Mouse (Mus musculus) left cerebral cortex, postnatal 25 days (tissue): ENCODE measurements at regions not wholly inside any gene's neighbourhood (a gene's known extent, or its start where the extent isn't known, plus 50 kb on each side); places are given as distances from the start of the nearest gene placed in this dataset.
A peak's percentile ranks its signal among the peaks of the same experiment; 100 is the strongest.

Source experiments
- DNase-seq, 2 experiments: peaks; one replicate each; pipeline ENCODE4 v3.0.0; 2022; ENCODE audit warnings: low spot score in 2 of 2, mixed read lengths in 1 of 2
- intact Hi-C: fragments of 180-260 bp; cut with DNase I; formaldehyde crosslinking; loops from one replicate; pipeline ENCODE4 v1.15.1; 2025

DNA sequence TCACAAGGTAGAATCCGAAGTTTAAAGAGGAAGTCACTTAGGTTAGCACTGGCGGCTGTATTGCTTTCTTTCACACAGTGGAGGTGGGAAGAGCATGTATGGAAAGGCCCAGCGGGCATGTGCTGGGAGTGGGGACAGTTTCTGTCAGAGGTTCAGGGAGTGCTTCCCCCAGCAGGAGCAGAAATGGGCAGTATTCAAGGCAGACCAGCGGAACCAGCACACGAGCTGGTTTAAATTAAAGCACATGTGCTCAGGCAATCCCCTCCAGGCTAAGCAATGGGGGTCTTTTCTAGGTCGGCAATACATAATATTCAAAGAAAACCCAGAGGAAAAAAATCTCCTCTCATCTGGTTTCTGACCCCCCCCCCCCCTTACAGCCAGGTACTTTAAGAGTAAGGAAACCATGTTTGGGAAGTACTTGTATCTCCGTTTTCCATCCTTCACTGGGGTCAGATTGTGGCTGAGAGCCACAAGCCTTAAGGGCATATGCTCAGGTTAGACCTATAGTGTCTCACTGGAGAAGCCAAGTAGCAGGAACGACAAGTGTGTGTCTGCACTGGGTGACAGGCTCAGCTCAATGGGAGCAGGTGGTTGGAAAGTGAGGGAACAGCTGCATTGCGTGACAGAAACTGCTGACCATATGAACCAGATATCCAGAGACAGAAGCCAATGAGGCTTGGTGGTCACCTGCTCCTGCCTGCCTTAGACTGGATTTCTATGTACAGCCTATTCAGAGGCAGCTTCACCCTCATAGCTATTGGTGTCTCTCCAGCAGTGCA lies 111.3 kb upstream of the Mycn start:
- peak in 1 of 2 experiments; percentile 24 for DNase-seq
- intact Hi-C loops = loop anchor here (5.0 kb wide), 1 partner anchor 159 kb away; no protein-coding TSS in a partner anchor

DNA sequence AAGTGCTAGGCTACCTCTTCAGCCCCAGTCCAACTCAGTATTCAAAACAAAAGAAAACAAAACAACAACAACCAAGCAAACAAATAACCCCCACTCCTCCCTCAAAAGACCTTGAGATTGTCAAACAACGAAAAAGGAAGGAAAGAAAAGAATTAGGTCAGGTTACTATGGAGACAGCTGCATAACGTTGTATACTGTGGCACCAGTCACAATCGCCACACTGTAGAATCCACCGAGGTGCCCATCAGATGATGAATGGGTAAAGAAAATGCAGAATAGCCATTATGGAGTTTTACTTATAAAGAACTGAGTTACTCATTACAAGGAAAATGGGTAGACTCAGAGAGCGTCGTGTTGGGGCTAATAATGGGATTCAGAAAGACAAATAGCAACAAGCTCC lies 110.5 kb upstream of the Mycn start:
- DNase-seq = no peak
- intact Hi-C loops = loop anchor here (5.0 kb wide), 1 partner anchor 160 kb away; no protein-coding TSS in a partner anchor

DNA sequence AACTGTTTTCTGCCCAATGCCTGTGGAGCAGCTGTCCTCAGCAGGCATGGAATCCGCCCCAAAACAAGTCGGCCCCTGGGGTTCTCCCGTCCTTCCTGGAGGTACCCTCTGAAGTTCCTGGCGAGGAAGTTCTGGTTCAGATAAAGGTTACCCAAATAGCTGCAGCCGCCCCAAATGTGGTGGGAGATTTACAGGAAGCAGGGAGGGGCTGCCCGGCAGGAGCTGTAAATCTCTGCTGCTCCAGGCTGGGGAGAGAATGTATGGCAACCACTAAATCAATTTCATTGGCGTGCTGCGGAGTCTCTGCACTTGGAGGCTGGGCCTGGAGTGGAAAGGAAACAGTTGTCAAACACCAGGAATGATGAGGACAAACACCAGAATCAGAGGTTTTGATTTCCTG lies 107.9 kb upstream of the Mycn start:
- intact Hi-C loops = loop anchor here (5.0 kb wide), 1 partner anchor 163 kb away; no protein-coding TSS in a partner anchor
- no peak for DNase-seq

DNA sequence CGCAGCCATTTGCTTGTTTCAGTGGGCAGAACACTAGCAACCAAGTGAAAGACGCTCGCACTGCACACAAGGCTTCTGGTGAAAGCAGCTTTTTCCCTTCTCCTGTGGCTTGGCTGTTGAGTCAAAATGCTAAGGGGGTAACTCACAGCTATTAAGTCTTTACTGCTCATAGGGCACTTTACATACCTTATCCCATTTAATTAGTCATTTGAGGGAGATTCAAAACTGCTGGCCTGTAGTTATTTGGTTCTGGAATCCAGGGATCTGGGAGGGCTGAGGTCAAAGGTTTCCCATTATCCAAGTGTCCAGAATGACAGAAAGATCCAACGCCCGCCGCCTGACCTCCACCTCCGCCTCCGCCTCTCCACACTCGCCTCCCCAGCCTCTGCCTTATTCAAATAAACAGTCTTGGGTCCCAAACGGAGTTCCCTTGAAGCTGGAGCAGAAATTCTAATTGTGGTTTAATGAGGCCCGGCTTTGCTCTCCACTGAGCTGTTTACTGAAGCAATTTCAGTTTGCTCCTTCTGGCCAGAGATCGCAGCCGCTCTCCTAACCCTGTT lies 106.5 kb upstream of the Mycn start:
- DNase-seq = no peak

DNA sequence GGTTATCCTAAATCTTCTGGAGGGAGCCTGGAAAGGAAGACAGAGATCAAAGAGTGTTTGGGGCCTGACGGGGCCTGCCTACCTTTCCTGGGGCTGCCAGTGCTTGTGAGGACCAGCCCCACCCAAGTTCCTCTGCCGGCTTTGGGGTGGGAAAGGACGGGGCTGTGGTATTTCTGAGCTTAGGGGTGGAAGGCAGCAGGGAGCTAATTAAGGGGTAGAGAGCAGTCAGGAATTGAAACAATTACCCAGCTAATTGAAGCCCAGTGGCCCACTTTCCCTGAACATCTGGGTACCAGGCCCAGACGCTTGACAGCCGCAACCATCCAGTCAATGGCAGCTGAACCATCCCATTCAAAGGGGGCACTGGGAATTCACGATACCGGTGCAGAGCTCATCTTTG lies 101.2 kb upstream of the Mycn start:
- intact Hi-C loops = no loop called here

More for the DNA sequence above, 106.5 kb upstream of the Mycn start:
- intact Hi-C loops = no loop called here

DNA sequence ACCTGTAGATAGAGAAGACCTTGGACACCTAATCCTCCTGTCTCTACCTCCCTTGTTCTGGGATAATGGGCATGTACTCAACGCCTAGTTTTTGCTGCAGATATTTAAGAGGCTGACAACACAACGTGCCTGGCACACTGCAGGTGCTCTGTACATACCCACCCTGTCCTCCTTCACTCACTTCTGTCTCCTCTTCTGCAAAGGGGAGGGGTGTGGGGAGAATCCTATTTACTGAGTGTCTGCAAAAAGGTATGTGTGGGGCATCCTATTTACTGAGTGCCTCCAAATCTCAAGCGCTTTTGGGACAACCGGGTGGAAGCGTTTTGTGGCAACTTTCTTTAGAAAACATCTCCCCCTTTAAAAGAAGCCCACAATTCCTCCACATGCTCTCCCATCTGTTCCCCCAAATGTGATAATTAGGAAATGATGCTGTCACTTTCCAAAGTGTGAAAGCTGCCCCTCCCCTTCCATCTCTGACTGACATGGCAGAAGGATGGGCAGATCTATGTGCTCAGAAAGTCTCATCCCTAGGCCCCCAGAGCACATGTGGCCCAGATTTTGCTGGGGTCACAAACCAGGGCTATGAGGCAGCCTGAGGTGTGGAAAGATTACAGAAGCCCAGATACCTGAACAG lies 93.5 kb upstream of the Mycn start:
- peak; percentile 16 to 20 for DNase-seq
- intact Hi-C loops = loop anchor here (5.0 kb wide), 1 partner anchor 177 kb away; no protein-coding TSS in a partner anchor

More for the DNA sequence above, 101.2 kb upstream of the Mycn start:
- no peak for DNase-seq

DNA sequence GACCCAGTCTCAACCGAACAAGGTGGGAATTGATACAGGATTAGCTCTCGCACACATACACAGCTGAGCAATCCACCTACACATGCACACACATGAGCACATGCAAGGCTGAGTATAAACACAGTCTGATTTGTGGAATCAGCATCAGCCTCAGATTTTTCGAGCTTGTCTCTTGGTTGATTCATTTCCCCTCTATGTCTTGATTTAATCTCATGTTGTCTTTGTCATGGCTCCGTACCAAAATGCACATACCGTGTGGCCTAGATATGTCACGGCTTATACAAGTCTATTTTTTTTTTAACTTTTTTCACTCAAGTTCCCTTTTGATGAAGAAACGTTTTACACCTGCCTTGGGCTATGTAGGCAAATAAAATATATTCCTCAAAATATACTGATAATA lies 88.6 kb upstream of the Mycn start:
- intact Hi-C loops = no loop called here
- no peak for DNase-seq

DNA sequence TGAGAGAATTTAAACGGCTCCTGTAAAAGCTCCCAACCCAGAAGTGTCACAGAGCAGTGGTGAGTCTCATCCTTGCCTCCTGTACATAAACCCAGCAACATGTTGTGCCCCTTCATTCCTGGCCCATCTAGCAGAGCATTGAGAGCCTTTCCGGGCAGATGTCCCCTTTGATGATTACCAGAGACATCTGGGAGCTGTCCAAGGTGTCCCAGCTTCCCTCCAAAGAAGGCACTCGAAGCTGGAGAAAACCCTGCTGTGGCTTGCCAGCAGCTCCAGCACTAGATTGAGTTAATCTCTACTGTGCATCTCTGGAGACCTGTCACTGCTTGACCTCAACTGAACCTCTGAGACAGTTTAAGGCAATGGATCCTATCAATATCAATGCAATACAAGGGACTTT lies 86.4 kb upstream of the Mycn start:
- intact Hi-C loops = no loop called here
- DNase-seq = no peak

DNA sequence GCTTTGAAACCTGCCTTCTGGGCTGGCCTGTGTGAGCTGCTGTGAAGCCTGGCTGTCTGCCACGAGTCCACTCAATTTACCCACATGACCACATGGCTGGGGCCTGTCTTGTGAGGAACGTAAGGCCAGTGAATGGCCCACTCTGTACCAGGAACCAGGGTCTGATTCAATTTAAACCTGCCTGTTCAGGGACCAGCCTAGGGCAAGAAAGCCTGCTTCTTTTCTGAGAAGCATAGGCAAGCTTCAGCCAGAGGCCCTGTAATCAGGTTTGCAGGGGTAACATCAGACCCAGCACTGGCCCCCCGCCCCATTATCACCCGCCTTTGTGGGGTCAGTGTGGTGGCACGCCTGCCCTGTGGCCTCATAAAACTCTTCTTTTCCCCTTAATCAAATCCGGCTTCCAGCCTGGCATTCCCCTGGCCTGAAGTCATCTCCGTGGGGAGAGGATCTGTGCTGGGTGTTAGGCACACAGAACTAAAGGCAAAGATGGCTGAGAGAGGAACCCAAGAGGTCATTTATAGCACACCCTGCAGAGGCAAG lies 84.4 kb upstream of the Mycn start:
- intact Hi-C loops = no loop called here
- no peak for DNase-seq

DNA sequence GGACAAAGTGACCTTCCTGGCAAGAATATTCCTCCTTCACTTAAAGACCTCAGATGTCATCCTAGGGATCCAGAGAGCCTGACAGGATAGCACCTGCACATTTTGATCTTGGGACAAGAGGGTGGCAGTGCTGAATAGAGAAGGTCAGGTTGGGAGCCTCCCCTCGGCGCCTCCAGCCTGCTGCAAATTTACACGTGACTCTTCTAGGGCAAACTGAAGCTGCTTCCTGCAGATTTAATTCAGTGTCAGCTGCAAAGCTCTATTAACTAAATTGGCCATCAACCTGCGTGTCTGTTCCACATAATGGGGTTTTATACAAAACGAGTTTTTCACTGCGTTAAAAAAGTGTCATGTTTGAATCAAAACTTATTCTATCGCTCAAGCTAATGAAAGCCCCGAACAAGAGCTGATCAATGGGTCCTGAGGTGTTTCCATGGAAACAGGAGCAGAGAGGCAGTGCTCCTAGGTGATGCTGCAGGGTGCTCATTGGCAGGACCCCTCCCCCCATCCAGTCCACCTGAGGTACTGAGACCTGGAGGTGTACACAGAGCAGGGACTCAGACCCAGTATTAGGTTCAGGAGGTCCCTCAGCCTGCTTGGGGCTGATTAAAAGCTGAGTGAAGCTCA lies 82.6 kb upstream of the Mycn start:
- intact Hi-C loops = no loop called here
- DNase-seq = no peak

DNA sequence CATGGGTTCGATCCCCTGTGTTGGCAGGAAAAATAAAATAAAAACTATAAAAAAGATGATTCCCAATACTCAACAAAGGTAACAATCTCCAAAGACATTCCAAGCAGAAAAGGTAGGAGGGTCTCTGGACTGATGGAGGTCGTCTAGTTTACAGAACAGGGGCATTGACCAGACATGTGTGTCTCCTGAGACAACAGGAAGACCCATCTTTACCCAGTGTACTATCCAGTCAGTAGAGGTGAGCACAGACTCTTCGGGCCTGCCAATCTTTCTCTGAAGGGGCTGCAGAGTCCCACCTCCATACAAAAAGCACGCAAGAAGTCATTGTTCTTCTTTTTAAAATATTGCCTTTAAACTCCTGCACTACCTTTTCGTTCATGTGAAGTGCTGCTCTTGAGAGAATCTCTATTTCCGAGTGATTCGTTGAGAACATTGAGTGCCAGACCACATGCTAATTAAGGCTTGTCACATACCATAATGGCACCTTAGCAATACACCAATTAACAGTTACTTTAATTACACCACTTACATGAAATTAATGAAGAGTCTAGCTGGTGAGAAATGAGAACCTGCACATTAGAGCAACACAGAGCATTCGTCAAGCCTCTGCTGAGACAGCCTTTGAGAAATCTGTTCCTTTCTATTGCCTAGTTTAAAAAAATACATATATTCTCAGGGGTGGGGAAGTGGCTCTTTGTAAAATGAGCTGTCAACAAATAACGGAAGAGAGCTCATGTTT lies 69.5 kb upstream of the Mycn start:
- intact Hi-C loops = no loop called here
- DNase-seq = no peak

DNA sequence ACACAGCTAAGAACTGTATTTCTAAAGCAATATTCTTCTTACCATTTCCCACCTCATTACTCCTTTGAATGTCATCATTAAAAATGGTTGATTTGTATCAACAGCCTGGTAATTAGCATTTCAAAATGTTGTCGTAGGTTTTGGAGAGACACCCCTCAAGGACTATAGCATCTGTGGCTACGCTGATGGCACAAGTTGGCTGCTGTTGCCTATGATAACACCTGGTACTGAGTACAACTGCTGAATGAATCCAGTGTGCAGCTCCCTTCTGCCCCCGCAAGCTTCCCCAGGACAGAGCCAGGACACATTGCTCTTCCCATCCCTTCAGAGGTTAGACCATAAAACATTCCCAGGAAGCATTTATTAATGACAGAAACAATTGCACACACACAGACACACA lies 68.7 kb upstream of the Mycn start:
- intact Hi-C loops = no loop called here
- DNase-seq = no peak

DNA sequence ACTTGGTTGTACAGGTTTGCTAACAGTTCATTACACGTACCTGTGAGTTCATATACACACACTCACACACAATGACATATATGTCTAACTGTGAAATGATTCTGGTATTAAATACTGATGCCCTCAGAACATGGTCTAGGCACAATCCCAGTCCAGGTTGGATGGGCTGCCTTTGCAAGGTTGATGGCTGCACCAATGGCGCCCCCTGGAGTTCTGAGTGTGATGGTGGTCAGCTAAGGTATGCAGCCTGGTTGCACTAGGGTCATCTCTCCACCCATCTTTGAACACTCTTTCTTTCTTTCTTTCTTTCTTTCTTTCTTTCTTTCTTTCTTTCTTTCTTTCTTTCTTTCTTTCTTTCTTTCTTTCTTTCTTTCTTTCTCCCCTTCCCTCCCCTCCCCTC lies 67.8 kb upstream of the Mycn start:
- intact Hi-C loops = no loop called here
- no peak for DNase-seq

DNA sequence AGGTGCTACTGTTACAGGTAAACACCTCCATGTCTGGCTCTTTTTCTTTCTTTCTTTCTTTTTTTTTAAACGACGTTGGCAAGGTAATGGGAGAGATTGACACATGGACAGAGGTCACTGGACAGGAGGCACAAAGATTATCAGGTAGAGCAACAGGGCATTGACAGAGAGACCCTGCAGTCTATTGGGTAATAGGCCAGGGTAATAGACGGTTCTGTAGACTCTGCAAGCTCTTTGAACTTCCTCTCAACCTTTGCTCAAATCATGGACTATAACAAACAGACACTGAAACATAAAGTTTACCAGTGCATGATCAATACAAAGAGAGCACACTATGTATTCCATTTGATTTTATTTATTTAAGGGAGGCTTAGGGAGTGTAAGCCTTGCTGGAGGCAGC lies 61.0 kb upstream of the Mycn start:
- DNase-seq = no peak
- intact Hi-C loops = no loop called here

DNA sequence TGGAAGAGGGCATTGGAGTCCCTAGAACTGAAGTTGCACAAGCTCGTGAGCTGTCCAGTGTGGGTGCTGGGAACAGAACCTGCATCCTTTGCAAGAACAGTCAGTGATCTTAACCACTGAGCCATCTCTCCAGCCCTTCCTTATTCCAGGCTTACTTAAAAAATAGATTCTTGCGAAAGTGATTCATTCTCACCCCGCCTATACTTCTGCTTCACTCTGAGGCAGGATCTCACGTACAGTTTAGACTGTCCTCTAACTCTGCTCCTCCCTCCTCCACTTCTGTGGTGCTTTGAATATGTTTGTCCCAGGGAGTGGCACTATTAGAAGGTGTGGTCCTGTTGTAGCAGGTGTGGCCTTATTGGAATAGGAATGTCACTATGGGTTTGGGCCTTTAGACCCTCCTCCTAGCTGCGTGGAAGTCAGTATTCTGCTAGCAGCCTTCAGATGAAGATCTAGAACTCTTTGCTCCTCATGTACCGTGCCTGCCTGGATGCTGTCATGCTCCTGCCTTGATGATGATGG lies 60.4 kb upstream of the Mycn start:
- peak in 1 of 2 experiments; percentile 54 for DNase-seq
- intact Hi-C loops = no loop called here

DNA sequence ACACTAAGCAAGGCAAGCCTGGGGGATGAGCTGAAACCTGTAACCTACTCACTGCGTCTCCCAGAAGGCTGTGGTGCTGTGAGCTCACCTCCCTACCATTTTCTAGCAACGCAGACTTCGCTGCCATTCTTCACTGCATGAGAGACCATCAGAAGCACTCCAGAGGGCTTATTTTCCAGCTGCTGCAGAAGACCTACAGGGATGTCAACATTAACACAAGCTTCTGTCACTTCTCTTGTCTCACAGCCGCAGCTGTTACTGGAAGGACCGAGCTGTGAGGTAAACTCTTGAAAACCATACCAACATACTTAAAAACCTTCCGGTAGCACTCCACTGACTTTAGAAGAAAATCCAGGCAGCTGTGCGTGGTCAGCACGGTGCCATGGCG lies 54.3 kb upstream of the Mycn start:
- no peak for DNase-seq
- intact Hi-C loops = no loop called here

DNA sequence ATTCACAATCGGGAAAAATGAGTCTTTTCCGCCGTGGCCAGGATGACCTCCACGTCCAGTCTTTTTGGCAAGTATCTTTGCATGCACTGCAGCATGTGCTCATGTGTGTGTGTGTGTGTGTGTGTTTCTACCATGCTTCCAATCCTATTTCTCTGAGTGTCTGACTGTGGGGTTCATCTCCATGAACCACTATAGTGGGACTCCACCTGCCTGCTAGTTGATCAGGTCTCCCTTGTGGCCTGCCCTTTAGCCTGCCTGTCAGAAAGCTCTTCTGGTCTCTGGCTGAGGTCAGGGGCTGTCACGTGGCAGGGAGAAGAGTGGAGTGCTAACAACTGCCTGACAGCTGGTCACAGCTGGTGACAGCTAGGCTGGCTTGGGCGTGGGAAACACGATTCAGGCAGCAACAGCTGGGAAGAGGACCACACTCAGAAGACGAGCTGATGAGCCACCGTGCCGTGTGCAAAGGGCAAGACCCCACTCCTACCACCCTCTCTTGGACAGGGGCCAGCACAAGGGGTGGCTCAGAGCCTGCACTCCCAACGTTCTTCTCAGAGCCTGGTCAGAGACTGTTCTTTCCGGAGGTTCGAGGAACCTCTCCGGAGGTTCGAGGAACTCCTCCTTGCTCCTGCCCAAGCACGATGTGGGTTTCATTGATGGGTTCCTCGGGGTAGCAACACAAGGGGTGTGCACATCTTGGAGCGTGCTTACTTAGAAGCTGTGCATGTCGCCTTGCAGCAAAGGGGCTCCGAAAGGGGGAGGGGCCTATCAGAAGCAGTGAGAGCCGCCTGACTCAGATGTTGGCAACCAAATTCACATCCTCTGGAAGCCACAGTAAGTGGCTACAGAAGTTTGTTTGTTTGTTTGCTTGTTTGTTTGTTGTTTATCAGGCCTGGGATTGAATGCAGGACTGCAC lies 53.6 kb upstream of the Mycn start:
- intact Hi-C loops = no loop called here
- no peak for DNase-seq
